Mouse (Mus musculus) neural tube, embryonic 12.5 days (tissue): Measurements from ENCODE around the gene Ints13. TPM values are rescaled to one million over a fixed set of nuclear protein-coding genes. Genes with fewer than 3 reads are reported as not detected.

Experiments used
- ATAC-seq: fragments of 200-750 bp; cut with Nextera tagmentation; 2 replicates; pipeline ENCODE4 v1.8.0; 2017; ENCODE audit warnings: low read depth, mild to moderate bottlenecking, moderate TSS enrichment, moderate library complexity; ENCODE audit not compliant: low FRiP score
- H3K27ac ChIP-seq: fragments of 300-500 bp; sonication (generic); 2 replicates; pipeline ENCODE4 v1.5.1; 2016
- H3K27me3 ChIP-seq: fragments of 300-500 bp; sonication (generic); replicated peaks from 2 replicates; pipeline ENCODE4 v1.6.1; 2016; ENCODE audit warnings: mild to moderate bottlenecking
- H3K36me3 ChIP-seq: fragments of 300-500 bp; sonication (generic); 2 replicates; pipeline ENCODE4 v1.6.1; 2016; ENCODE audit warnings: mild to moderate bottlenecking
- H3K4me1 ChIP-seq: fragments of 300-500 bp; sonication (generic); 2 replicates; pipeline ENCODE4 v1.6.1; 2016
- H3K4me2 ChIP-seq: fragments of 300-500 bp; sonication (generic); replicated peaks from 2 replicates; pipeline ENCODE4 v1.6.1; 2016; ENCODE audit warnings: mild to moderate bottlenecking
- H3K4me3 ChIP-seq: fragments of 300-500 bp; sonication (generic); 2 replicates; pipeline ENCODE4 v1.5.1; 2016
- H3K9ac ChIP-seq: fragments of 300-500 bp; sonication (generic); 2 replicates; pipeline ENCODE4 v1.6.1; 2016; ENCODE audit warnings: mild to moderate bottlenecking
- H3K9me3 ChIP-seq: fragments of 300-500 bp; sonication (generic); 2 replicates; pipeline ENCODE4 v1.6.1; 2016; ENCODE audit warnings: mild to moderate bottlenecking
- WGBS: fragments of 180-500 bp; shearing (Covaris S2); methylation state at CpG from one replicate; pipeline ENCODE4 v1.1.7; 2016; 5-methylcytosine and 5-hydroxymethylcytosine counted together
- polyA plus RNA-seq: library from polyadenylated mRNA; unstranded; fragments of >200 nt; fragmentation: Nextera tagmentation; extraction: Ambion mirVana; gene quantifications from 2 replicates; pipeline ENCODE4 v1.2.1, GENCODE M21; 2016

Ints13 gene
- polyA plus RNA-seq, 1 experiment from 2014 or later = 76.9 TPM

- no peak for ATAC-seq
- no peaks in the 10 kb centered on the region for H3K9me3 ChIP-seq
- H3K4me2 ChIP-seq = no peak overlapping the region
- no peaks in the 10 kb centered on the region for H3K36me3 ChIP-seq
- no peaks in the 10 kb centered on the region for H3K4me1 ChIP-seq
- WGBS = 91% methylated on average over 4 of the region's 4 CpGs
- no peak overlapping the region for H3K27ac ChIP-seq
- no peaks in the 10 kb centered on the region for H3K27me3 ChIP-seq
- no peak overlapping the region for H3K4me3 ChIP-seq
- H3K9ac ChIP-seq = no peak overlapping the region
Measured at GRCm38 (mm10) chr6:146537111-146537510, 40.5 kb downstream of the Ints13 start.

GRCm38 (mm10) chr6:146535501-146535900, 42.1 kb downstream of the Ints13 start:
- no peak overlapping the region for H3K4me2 ChIP-seq
- H3K9ac ChIP-seq = no peak overlapping the region
- WGBS = 92% methylated on average over 5 of the region's 5 CpGs
- H3K9me3 ChIP-seq = no peaks in the 10 kb centered on the region
- H3K27ac ChIP-seq = no peak overlapping the region
- no peaks in the 10 kb centered on the region for H3K27me3 ChIP-seq
- H3K4me3 ChIP-seq = no peak overlapping the region
- H3K36me3 ChIP-seq = no peaks in the 10 kb centered on the region
- no peaks in the 10 kb centered on the region for H3K4me1 ChIP-seq
- no peak for ATAC-seq

GRCm38 (mm10) chr6:146533146-146533545, 44.5 kb downstream of the Ints13 start:
- Histone ChIP-seq H3K9ac (no peak overlapping the region), H3K27ac (no peak overlapping the region), H3K9me3 (no peaks in the 10 kb centered on the region), H3K4me2 (no peak overlapping the region), H3K36me3 (no peaks in the 10 kb centered on the region), H3K4me3 (no peak overlapping the region), H3K4me1 (no peaks in the 10 kb centered on the region), H3K27me3 (no peaks in the 10 kb centered on the region)
- WGBS = 88% methylated on average over 4 of the region's 4 CpGs
- ATAC-seq = no peak

DNA sequence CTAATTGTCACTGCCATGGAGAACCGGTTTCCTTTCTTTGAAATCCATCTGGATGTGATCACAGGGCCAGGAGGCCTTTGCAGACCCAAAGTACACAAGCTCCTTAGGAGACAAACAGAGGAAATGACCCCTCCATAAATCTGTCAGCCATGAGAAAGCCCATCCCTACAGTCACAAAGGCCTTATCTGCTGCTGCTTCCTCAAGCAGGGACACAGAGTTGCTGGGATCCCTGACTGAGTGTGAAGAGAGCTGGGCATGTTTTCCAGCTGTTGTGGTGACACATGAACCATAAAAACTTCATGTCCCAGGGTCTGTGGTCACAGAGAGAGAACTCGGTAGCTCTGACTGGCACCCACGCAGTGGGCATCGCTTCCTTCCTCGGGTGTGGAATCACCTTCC, 46.9 kb downstream of the Ints13 start:
- Histone ChIP-seq H3K4me1 (no peaks in the 10 kb centered on the region), H3K9ac (no peak overlapping the region), H3K4me3 (no peak overlapping the region), H3K27ac (no peak overlapping the region), H3K27me3 (no peaks in the 10 kb centered on the region), H3K36me3 (no peaks in the 10 kb centered on the region), H3K4me2 (no peak overlapping the region), H3K9me3 (no peaks in the 10 kb centered on the region)
- ATAC-seq = no peak
- 34% methylated on average over 5 of the region's 5 CpGs for WGBS

DNA sequence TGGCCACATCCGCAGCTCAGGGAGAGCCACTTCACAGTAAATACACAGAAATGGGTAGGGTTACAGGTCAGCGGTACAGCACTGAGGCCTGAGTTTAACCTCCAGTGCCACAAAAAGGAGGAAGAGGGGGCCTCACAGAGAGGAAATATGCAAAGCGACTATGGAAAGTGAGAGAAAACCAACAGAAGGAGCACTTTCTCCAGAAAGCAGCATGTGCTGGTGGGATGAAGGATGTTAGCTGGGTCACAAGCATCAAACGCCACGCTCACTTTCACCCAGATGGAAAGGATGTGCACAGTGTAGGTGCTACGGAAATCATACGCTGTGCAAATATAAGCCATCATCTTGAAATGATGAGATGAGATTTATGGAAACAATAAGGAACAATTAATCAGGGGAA, 47.3 kb downstream of the Ints13 start:
- WGBS = 53% methylated on average over 7 of the region's 7 CpGs

GRCm38 (mm10) chr6:146527537-146527936, 50.1 kb downstream of the Ints13 start:
- H3K4me2 ChIP-seq = no peak overlapping the region
- no peaks in the 10 kb centered on the region for H3K4me1 ChIP-seq
- H3K27me3 ChIP-seq = no peaks in the 10 kb centered on the region
- no peak for ATAC-seq
- no peaks in the 10 kb centered on the region for H3K9me3 ChIP-seq
- no peak overlapping the region for H3K9ac ChIP-seq
- H3K27ac ChIP-seq = no peak overlapping the region
- WGBS = 95% methylated on average over 2 of the region's 2 CpGs
- no peaks in the 10 kb centered on the region for H3K36me3 ChIP-seq
- H3K4me3 ChIP-seq = no peak overlapping the region

More for the DNA sequence above, 47.3 kb downstream of the Ints13 start:
- no peaks in the 10 kb centered on the region for H3K36me3 ChIP-seq
- no peaks in the 10 kb centered on the region for H3K27me3 ChIP-seq
- H3K9ac ChIP-seq = no peak overlapping the region
- no peaks in the 10 kb centered on the region for H3K9me3 ChIP-seq
- ATAC-seq = no peak
- no peak overlapping the region for H3K4me2 ChIP-seq
- no peaks in the 10 kb centered on the region for H3K4me1 ChIP-seq
- H3K4me3 ChIP-seq = no peak overlapping the region
- no peak overlapping the region for H3K27ac ChIP-seq

DNA sequence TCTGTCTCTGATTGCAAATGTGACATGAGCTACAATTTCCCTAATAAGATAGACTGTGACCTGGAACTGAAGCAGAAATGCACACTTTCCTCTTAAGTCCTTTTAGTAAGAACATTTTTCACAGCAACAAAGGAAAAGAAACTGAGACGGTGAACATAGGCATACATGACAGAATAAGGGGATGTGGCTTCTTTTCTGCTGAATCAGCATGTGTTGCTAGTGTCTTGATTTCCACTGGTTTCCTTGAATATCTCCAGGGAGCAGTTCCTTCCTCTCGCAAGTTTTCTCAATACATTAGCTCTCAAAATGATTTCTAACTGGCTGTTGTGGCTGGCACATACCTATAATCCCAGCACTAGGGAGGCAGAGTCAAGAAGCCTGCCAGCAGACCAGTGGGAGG, 52.1 kb downstream of the Ints13 start:
- no peak overlapping the region for H3K27ac ChIP-seq
- no peaks in the 10 kb centered on the region for H3K27me3 ChIP-seq
- no peak overlapping the region for H3K4me2 ChIP-seq
- no peaks in the 10 kb centered on the region for H3K9me3 ChIP-seq
- H3K9ac ChIP-seq = no peak overlapping the region
- H3K36me3 ChIP-seq = no peaks in the 10 kb centered on the region
- no peaks in the 10 kb centered on the region for H3K4me1 ChIP-seq
- H3K4me3 ChIP-seq = no peak overlapping the region
- no peak for ATAC-seq
- WGBS = 78% methylated on average over 2 of the region's 2 CpGs

- H3K27ac ChIP-seq = no peak overlapping the region
- no peak overlapping the region for H3K4me3 ChIP-seq
- no peaks in the 10 kb centered on the region for H3K4me1 ChIP-seq
- H3K9me3 ChIP-seq = no peaks in the 10 kb centered on the region
- ATAC-seq = no peak
- H3K9ac ChIP-seq = no peak overlapping the region
- H3K4me2 ChIP-seq = no peak overlapping the region
- no peaks in the 10 kb centered on the region for H3K27me3 ChIP-seq
- 84% methylated on average over 5 of the region's 5 CpGs for WGBS
- H3K36me3 ChIP-seq = no peaks in the 10 kb centered on the region
Measured at GRCm38 (mm10) chr6:146521456-146522245, 56.0 kb downstream of the Ints13 start.

DNA sequence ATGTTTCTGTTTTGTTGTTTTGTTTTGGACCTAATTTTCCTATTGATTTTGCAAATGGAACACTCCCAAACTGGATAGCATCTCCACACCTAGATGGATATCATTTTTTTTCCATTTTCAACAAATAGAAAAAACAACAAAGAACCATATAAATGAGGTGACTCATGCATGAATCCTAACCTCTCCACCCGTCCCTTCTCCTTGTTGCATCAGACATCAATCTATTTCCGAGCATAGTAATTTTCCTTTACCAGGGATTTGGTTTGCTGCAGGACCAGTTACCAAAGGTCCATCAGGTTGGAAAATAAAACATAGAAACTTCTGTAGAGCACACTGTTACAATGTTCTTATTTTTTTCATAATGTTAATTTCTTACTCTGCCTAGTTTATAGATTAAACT, 58.6 kb downstream of the Ints13 start:
- H3K9ac ChIP-seq = no peak overlapping the region
- no peaks in the 10 kb centered on the region for H3K4me1 ChIP-seq
- ATAC-seq = no peak
- H3K9me3 ChIP-seq = no peaks in the 10 kb centered on the region
- H3K27me3 ChIP-seq = no peaks in the 10 kb centered on the region
- no peaks in the 10 kb centered on the region for H3K36me3 ChIP-seq
- 65% methylated on average over 2 of the region's 2 CpGs for WGBS
- no peak overlapping the region for H3K27ac ChIP-seq
- H3K4me3 ChIP-seq = no peak overlapping the region
- no peak overlapping the region for H3K4me2 ChIP-seq

DNA sequence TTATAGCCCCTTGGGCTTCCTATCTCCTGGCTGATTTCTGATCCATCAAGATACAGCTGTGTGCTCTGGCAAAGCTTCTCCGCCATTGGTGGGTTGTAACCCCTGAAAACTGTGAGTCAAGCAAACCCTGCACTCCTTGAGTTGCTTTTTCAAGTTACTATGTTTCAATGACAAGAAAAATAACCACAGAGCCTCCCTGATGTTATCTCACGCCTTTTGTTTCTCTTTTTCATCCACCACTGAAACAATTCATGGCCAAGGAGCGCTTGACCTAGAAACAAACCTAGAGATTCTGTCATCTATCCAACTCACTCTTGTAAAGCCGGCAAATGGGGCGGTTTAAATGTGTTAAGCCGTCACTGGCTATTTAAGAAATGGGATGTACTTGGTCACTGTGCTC, 61.7 kb downstream of the Ints13 start:
- Histone ChIP-seq H3K9ac (no peak overlapping the region), H3K4me3 (no peak overlapping the region), H3K27ac (no peak overlapping the region), H3K4me2 (no peak overlapping the region), H3K27me3 (no peaks in the 10 kb centered on the region), H3K36me3 (no peaks in the 10 kb centered on the region), H3K9me3 (no peaks in the 10 kb centered on the region), H3K4me1 (no peaks in the 10 kb centered on the region)
- 75% methylated on average over 6 of the region's 6 CpGs for WGBS
- no peak for ATAC-seq

GRCm38 (mm10) chr6:146514531-146514948, 63.1 kb downstream of the Ints13 start:
- 60% methylated on average over 7 of the region's 7 CpGs for WGBS
- no peak overlapping the region for H3K27ac ChIP-seq

DNA sequence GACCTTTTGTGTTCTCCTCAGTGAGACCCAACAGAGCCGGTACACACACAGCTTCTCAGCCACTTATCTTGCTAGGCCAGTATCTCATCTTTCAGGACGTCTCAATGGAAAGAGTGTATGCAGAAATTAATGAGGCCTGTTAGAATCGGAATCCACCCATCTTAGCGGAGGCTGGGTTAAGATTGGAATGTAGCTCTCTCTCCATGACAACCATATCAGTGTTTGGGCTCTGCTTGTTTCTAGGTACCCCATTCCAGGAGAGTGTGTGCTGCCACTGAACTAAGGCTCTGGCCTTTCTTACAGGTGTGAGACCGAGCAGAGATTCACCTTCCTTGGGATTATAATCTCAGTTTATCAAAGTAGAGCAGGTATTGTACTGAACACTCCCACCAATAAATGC, 63.7 kb downstream of the Ints13 start:
- Histone ChIP-seq H3K36me3 (no peaks in the 10 kb centered on the region), H3K9me3 (no peaks in the 10 kb centered on the region), H3K4me2 (no peak overlapping the region), H3K27me3 (no peaks in the 10 kb centered on the region), H3K4me1 (no peaks in the 10 kb centered on the region), H3K4me3 (no peak overlapping the region), H3K9ac (no peak overlapping the region), H3K27ac (no peak overlapping the region)
- WGBS = 71% methylated on average over 5 of the region's 5 CpGs
- ATAC-seq = no peak

More at GRCm38 (mm10) chr6:146514531-146514948, 63.1 kb downstream of the Ints13 start:
- Histone ChIP-seq H3K27me3 (no peaks in the 10 kb centered on the region), H3K9ac (no peak overlapping the region), H3K9me3 (no peaks in the 10 kb centered on the region), H3K4me2 (no peak overlapping the region), H3K4me3 (no peak overlapping the region), H3K36me3 (no peaks in the 10 kb centered on the region), H3K4me1 (no peaks in the 10 kb centered on the region)
- no peak for ATAC-seq

GRCm38 (mm10) chr6:146513384-146513783, 64.3 kb downstream of the Ints13 start:
- ATAC-seq = no peak
- Histone ChIP-seq H3K9me3 (no peaks in the 10 kb centered on the region), H3K4me1 (no peaks in the 10 kb centered on the region), H3K9ac (no peak overlapping the region), H3K27ac (no peak overlapping the region), H3K4me3 (no peak overlapping the region), H3K4me2 (no peak overlapping the region), H3K27me3 (no peaks in the 10 kb centered on the region), H3K36me3 (no peaks in the 10 kb centered on the region)
- WGBS = 93% methylated on average over 8 of the region's 8 CpGs
